Mouse (Mus musculus): Measurements from ENCODE around the gene Sh2b3. TPM values are rescaled to one million over a fixed set of nuclear protein-coding genes. Genes with fewer than 3 reads are reported as not detected.
A peak's percentile ranks its signal among the peaks of the same experiment; 100 is the strongest.
"Not testable (repeated sequence)": the region's sequence is repeated elsewhere in the genome, so short reads cannot be mapped to it uniquely, and the experiment has no call there.

Gene Sh2b3
- total RNA-seq, 2 experiments from 2014 or later, result 19.9 to 21.6 TPM

- TF ChIP-seq CTCF (conservative IDR thresholded peaks at IDR 0.05), result no peak
- Histone ChIP-seq H3K4me3 (no peak overlapping the region), H3K27ac (no peak overlapping the region)
- no peak for DNase-seq (ENCODE audit: low spot score in 2 of 2)
Observed at GRCm38 (mm10) chr5:121856740-121857139, 19.3 kb upstream of the Sh2b3 start.

- Histone ChIP-seq H3K4me3 (no peak overlapping the region), H3K27ac (no peak overlapping the region)
- DNase-seq (ENCODE audit: low spot score in 2 of 2), result no peak
- TF ChIP-seq CTCF (conservative IDR thresholded peaks at IDR 0.05), result no peak
Observed at GRCm38 (mm10) chr5:121854768-121855167, 17.3 kb upstream of the Sh2b3 start.

- TF ChIP-seq CTCF (conservative IDR thresholded peaks at IDR 0.05), result no peak
- DNase-seq (ENCODE audit: low spot score in 2 of 2), result no peak
- Histone ChIP-seq H3K27ac (no peak overlapping the region), H3K4me3 (no peak overlapping the region)
Observed at GRCm38 (mm10) chr5:121853368-121854051, 16.1 kb upstream of the Sh2b3 start.

- no peak for DNase-seq (ENCODE audit: low spot score in 2 of 2)
- H3K27ac ChIP-seq, result no peak overlapping the region
- TF ChIP-seq CTCF (conservative IDR thresholded peaks at IDR 0.05), result peak; percentile 21; the same call in 1 of the 2 replicates
- peak overlapping the region; percentile 80 for H3K4me3 ChIP-seq
Observed at GRCm38 (mm10) chr5:121849478-121850349, 12.3 kb upstream of the Sh2b3 start.

GRCm38 (mm10) chr5:121848743-121849142 lies 11.3 kb upstream of the Sh2b3 start, which contains the start of gene Pheta1:
Gene Pheta1 (plus strand): TSS chr5:121848984.
- Histone ChIP-seq H3K4me3 (peak within 1 kb of the TSS; percentile 80), H3K27ac (peak within 1 kb of the TSS; percentile 78)
- DNase-seq (ENCODE audit: low spot score in 2 of 2), result peak; percentile 92 to 93
- no peak for TF ChIP-seq CTCF (conservative IDR thresholded peaks at IDR 0.05)

- DNase-seq (ENCODE audit: low spot score in 2 of 2), result peak in 1 of 2 experiments; percentile 51
- Histone ChIP-seq H3K4me3 (peak overlapping the region; percentile 80), H3K27ac (peak overlapping the region; percentile 65; the same call in 1 of the 2 replicates)
- TF ChIP-seq CTCF (conservative IDR thresholded peaks at IDR 0.05), result peak; percentile 67
Observed at GRCm38 (mm10) chr5:121848035-121848519, 10.6 kb upstream of the Sh2b3 start.

- H3K4me3 ChIP-seq; DNase-seq (ENCODE audit: low spot score in 2 of 2); H3K27ac ChIP-seq: not testable (repeated sequence)
Observed at GRCm38 (mm10) chr5:121847269-121847668, 9.8 kb upstream of the Sh2b3 start.

GRCm38 (mm10) chr5:121846322-121846721 lies 8.9 kb upstream of the Sh2b3 start:
- DNase-seq (ENCODE audit: low spot score in 2 of 2), result no peak
- H3K27ac ChIP-seq, result no peak overlapping the region
- no peak for TF ChIP-seq CTCF (conservative IDR thresholded peaks at IDR 0.05)

GRCm38 (mm10) chr5:121845361-121845760 lies 7.9 kb upstream of the Sh2b3 start:
- no peak for TF ChIP-seq CTCF (conservative IDR thresholded peaks at IDR 0.05)
- Histone ChIP-seq H3K4me3 (no peak overlapping the region), H3K27ac (no peak overlapping the region)
- DNase-seq (ENCODE audit: low spot score in 2 of 2), result no peak

More at GRCm38 (mm10) chr5:121846322-121846721, 8.9 kb upstream of the Sh2b3 start:
- no peak overlapping the region for H3K4me3 ChIP-seq

GRCm38 (mm10) chr5:121843138-121843905 lies 5.9 kb upstream of the Sh2b3 start:
- DNase-seq (ENCODE audit: low spot score in 2 of 2), result no peak
- Histone ChIP-seq H3K4me3 (peak overlapping the region; percentile 68), H3K27ac (no peak overlapping the region)
- no peak for TF ChIP-seq CTCF (conservative IDR thresholded peaks at IDR 0.05)

GRCm38 (mm10) chr5:121842665-121843118 lies 5.2 kb upstream of the Sh2b3 start:
- peak overlapping the region; percentile 81 for H3K27ac ChIP-seq
- DNase-seq (ENCODE audit: low spot score in 2 of 2), result peak; percentile 72 to 88
- TF ChIP-seq CTCF (conservative IDR thresholded peaks at IDR 0.05), result peak; percentile 100
- H3K4me3 ChIP-seq, result peak overlapping the region; percentile 68

GRCm38 (mm10) chr5:121841973-121842372 lies 4.5 kb upstream of the Sh2b3 start:
- TF ChIP-seq CTCF (conservative IDR thresholded peaks at IDR 0.05), result no peak

More at GRCm38 (mm10) chr5:121841973-121842372, 4.5 kb upstream of the Sh2b3 start:
- Histone ChIP-seq H3K4me3 (no peak overlapping the region), H3K27ac (peak overlapping the region; percentile 81; the same call in 1 of the 2 replicates)
- DNase-seq (ENCODE audit: low spot score in 2 of 2), result no peak

Measured in layer of hippocampus, adult 2 months (tissue).